Mouse (Mus musculus): ENCODE measurements around the gene Leo1. TPM values are rescaled to one million over a fixed set of nuclear protein-coding genes. Genes with fewer than 3 reads are reported as not detected.
"Not testable (repeated sequence)": the region's sequence is repeated elsewhere in the genome, so short reads cannot be mapped to it uniquely, and the experiment has no call there.

Gene Leo1
- polyA plus RNA-seq, 1 experiment from 2014 or later, result 34.1 TPM

DNA sequence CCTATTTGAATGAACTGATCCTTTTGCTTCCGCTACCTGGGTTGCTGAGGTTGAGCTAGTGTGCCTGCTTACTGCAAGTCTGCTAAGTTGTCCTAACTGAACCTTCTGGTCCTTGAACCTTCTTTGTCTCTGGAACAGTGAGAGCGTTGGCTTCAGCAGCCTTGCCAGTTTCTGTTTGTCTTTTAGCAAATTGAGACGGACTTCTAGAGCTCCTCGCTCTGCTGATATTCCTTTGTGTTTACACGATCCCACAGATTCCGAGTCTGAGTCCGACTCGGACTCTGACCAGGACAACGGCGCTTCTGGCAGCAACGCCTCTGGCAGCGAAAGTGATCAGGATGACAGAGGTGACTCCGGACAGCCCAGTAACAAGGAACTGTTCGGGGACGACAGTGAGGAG lies 3.7 kb downstream of the Leo1 start:
- no peak for DNase-seq (ENCODE audit: low spot score)
- H3K9me3 ChIP-seq (replicated peaks; ENCODE audit: control insufficient read depth, low read length), result no peaks in the 10 kb centered on the region
- peaks cover 12% of the 10 kb centered on the region for H3K4me1 ChIP-seq (ENCODE audit: control insufficient read depth, insufficient read depth, low read length)
- H3K27me3 ChIP-seq (replicated peaks; ENCODE audit: control insufficient read depth, insufficient read depth, low read length), result no peaks in the 10 kb centered on the region
- no peak overlapping the region for H3K27ac ChIP-seq (ENCODE audit: low read depth, low read length)
- H3K4me2 ChIP-seq (ENCODE audit: low read length), result no peak overlapping the region
- peaks cover 48% of the 10 kb centered on the region for H3K36me3 ChIP-seq (ENCODE audit: control insufficient read depth, insufficient read depth, low read length)
- ATAC-seq, result no peak
- H3K9ac ChIP-seq (ENCODE audit: low read length), result no peak overlapping the region
- H3K4me3 ChIP-seq (ENCODE audit: low read depth, low read length), result no peak overlapping the region
- WGBS, result 91% methylated on average over 15 of the region's 15 CpGs

DNA sequence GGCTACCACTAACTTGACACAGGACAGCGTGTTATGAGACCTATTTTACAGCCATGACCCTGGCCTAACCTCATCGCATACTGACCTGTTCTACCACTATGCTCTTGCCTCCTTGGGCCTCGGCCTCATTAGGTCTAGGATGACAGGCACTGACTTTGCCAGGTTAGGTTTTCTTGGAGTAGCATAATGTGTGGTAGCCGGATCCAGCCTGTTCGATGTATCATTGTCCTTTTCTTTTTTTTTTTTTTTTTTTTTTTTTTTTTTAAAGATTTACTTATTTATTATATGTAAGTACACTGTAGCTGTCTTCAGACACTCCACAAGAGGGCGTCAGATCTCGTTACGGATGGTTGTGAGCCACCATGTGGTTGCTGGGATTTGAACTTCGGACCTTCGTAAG lies 5.2 kb downstream of the Leo1 start:
- WGBS, result 85% methylated on average over 10 of the region's 10 CpGs
- peaks cover 57% of the 10 kb centered on the region for H3K36me3 ChIP-seq (ENCODE audit: control insufficient read depth, insufficient read depth, low read length)
- ATAC-seq, result not testable (repeated sequence)

GRCm38 (mm10) chr9:75448021-75448420 lies 6.7 kb downstream of the Leo1 start:
- peaks cover under 1% of the 10 kb centered on the region for H3K4me1 ChIP-seq (ENCODE audit: control insufficient read depth, insufficient read depth, low read length)
- no peak overlapping the region for H3K4me2 ChIP-seq (ENCODE audit: low read length)
- DNase-seq (ENCODE audit: low spot score) (no peak), ATAC-seq (no peak)
- no peak overlapping the region for H3K27ac ChIP-seq (ENCODE audit: low read depth, low read length)
- H3K36me3 ChIP-seq (ENCODE audit: control insufficient read depth, insufficient read depth, low read length), result peaks cover 70% of the 10 kb centered on the region
- H3K4me3 ChIP-seq (ENCODE audit: low read depth, low read length), result no peak overlapping the region
- no peaks in the 10 kb centered on the region for H3K27me3 ChIP-seq (replicated peaks; ENCODE audit: control insufficient read depth, insufficient read depth, low read length)
- 91% methylated on average over 3 of the region's 3 CpGs for WGBS
- H3K9ac ChIP-seq (ENCODE audit: low read length), result no peak overlapping the region
- H3K9me3 ChIP-seq (replicated peaks; ENCODE audit: control insufficient read depth, low read length), result no peaks in the 10 kb centered on the region

More for the DNA sequence above, 5.2 kb downstream of the Leo1 start:
- not testable (repeated sequence) for DNase-seq (ENCODE audit: low spot score); H3K4me2 ChIP-seq (ENCODE audit: low read length); H3K27ac ChIP-seq (ENCODE audit: low read depth, low read length); H3K9ac ChIP-seq (ENCODE audit: low read length); H3K4me3 ChIP-seq (ENCODE audit: low read depth, low read length); H3K9me3 ChIP-seq (replicated peaks; ENCODE audit: control insufficient read depth, low read length); H3K27me3 ChIP-seq (replicated peaks; ENCODE audit: control insufficient read depth, insufficient read depth, low read length)
- H3K4me1 ChIP-seq (ENCODE audit: control insufficient read depth, insufficient read depth, low read length), result peaks cover 12% of the 10 kb centered on the region

DNA sequence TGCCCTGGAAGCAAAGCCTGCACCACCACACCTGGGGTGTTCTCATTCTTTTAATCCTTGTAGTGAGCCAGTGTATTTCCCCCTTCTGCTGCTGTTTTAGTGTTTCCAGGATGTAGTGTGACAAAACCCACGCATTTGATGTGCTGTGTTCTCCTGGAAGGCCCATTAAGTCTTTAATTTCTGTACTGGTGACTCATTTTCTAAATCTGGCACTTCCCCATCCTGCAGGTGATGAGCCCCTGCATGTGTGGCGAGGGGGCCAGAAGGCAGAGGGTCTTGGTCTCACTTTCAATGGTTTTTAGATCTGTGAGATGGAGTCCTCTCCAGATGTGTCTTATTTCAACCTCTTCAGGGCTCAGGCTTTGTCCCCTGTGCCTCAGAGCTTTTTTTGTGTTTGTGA lies 12.7 kb downstream of the Leo1 start:
- Histone ChIP-seq H3K36me3 (ENCODE audit: control insufficient read depth, insufficient read depth, low read length) (peaks cover 91% of the 10 kb centered on the region), H3K27ac (ENCODE audit: low read depth, low read length) (no peak overlapping the region), H3K4me1 (ENCODE audit: control insufficient read depth, insufficient read depth, low read length) (no peaks in the 10 kb centered on the region), H3K27me3 (replicated peaks; ENCODE audit: control insufficient read depth, insufficient read depth, low read length) (no peaks in the 10 kb centered on the region), H3K4me3 (ENCODE audit: low read depth, low read length) (no peak overlapping the region), H3K9me3 (replicated peaks; ENCODE audit: control insufficient read depth, low read length) (no peaks in the 10 kb centered on the region), H3K9ac (ENCODE audit: low read length) (no peak overlapping the region), H3K4me2 (ENCODE audit: low read length) (no peak overlapping the region)
- 84% methylated on average over 2 of the region's 2 CpGs for WGBS
- DNase-seq (ENCODE audit: low spot score), result no peak
- ATAC-seq, result no peak

- Histone ChIP-seq H3K4me2 (ENCODE audit: low read length) (no peak overlapping the region), H3K4me1 (ENCODE audit: control insufficient read depth, insufficient read depth, low read length) (no peaks in the 10 kb centered on the region), H3K27me3 (replicated peaks; ENCODE audit: control insufficient read depth, insufficient read depth, low read length) (no peaks in the 10 kb centered on the region), H3K36me3 (ENCODE audit: control insufficient read depth, insufficient read depth, low read length) (peaks cover 97% of the 10 kb centered on the region), H3K27ac (ENCODE audit: low read depth, low read length) (no peak overlapping the region), H3K9me3 (replicated peaks; ENCODE audit: control insufficient read depth, low read length) (no peaks in the 10 kb centered on the region), H3K4me3 (ENCODE audit: low read depth, low read length) (no peak overlapping the region), H3K9ac (ENCODE audit: low read length) (no peak overlapping the region)
- WGBS, result 77% methylated on average over 10 of the region's 10 CpGs
- DNase-seq (ENCODE audit: low spot score), result no peak
- no peak for ATAC-seq
Measured at GRCm38 (mm10) chr9:75455684-75456083, 14.4 kb downstream of the Leo1 start.

DNA sequence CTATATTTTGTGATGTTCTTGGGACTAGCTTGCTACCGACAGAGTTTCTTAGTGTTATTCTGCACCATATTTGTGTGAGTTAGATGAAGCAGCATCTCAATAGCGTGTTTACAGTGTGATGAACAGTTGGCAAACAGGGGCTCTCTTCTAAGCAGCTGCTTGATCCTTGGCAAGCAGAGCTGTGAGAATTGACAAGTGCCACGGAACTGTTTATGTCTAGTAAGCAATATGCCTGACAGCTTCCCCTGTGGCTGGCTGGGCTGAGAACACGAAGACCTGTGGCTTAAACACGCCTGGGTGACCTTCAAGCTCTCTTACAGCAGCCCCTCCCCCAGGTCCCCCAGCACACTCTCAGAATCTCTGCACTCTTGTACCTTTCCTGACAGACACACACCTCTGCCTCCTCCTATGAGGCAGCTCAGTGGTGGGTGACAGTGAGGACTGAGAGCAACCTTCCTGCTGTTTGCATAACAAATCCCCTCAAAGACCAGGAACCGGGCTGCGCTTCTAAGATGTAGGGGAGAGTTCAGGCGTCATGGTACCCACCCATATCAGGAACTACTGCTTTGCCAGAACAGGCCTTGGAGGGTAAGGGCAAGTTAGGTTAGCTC lies 21.8 kb downstream of the Leo1 start:
- peak; percentile 83 for DNase-seq (ENCODE audit: low spot score)
- Histone ChIP-seq H3K9me3 (replicated peaks; ENCODE audit: control insufficient read depth, low read length) (no peaks in the 10 kb centered on the region), H3K9ac (ENCODE audit: low read length) (no peak overlapping the region), H3K27ac (ENCODE audit: low read depth, low read length) (no peak overlapping the region), H3K27me3 (replicated peaks; ENCODE audit: control insufficient read depth, insufficient read depth, low read length) (no peaks in the 10 kb centered on the region), H3K4me2 (ENCODE audit: low read length) (no peak overlapping the region), H3K36me3 (ENCODE audit: control insufficient read depth, insufficient read depth, low read length) (peaks cover 81% of the 10 kb centered on the region), H3K4me3 (ENCODE audit: low read depth, low read length) (no peak overlapping the region), H3K4me1 (ENCODE audit: control insufficient read depth, insufficient read depth, low read length) (no peaks in the 10 kb centered on the region)
- peak; percentile 86; the same call in 1 of the 2 replicates for ATAC-seq
- WGBS, result 68% methylated on average over 8 of the region's 8 CpGs

- 96% methylated on average over 9 of the region's 9 CpGs for WGBS
- Histone ChIP-seq H3K4me3 (ENCODE audit: low read depth, low read length) (no peak overlapping the region), H3K27ac (ENCODE audit: low read depth, low read length) (no peak overlapping the region), H3K27me3 (replicated peaks; ENCODE audit: control insufficient read depth, insufficient read depth, low read length) (no peaks in the 10 kb centered on the region), H3K9ac (ENCODE audit: low read length) (no peak overlapping the region), H3K9me3 (replicated peaks; ENCODE audit: control insufficient read depth, low read length) (no peaks in the 10 kb centered on the region), H3K36me3 (ENCODE audit: control insufficient read depth, insufficient read depth, low read length) (peaks cover 59% of the 10 kb centered on the region), H3K4me2 (ENCODE audit: low read length) (no peak overlapping the region), H3K4me1 (ENCODE audit: control insufficient read depth, insufficient read depth, low read length) (no peaks in the 10 kb centered on the region)
- no peak for DNase-seq (ENCODE audit: low spot score)
- ATAC-seq, result no peak
Measured at GRCm38 (mm10) chr9:75465856-75466255, 24.5 kb downstream of the Leo1 start.

- Histone ChIP-seq H3K27me3 (replicated peaks; ENCODE audit: control insufficient read depth, insufficient read depth, low read length) (no peaks in the 10 kb centered on the region), H3K27ac (ENCODE audit: low read depth, low read length) (no peak overlapping the region), H3K4me1 (ENCODE audit: control insufficient read depth, insufficient read depth, low read length) (no peaks in the 10 kb centered on the region), H3K4me2 (ENCODE audit: low read length) (no peak overlapping the region), H3K4me3 (ENCODE audit: low read depth, low read length) (no peak overlapping the region), H3K9ac (ENCODE audit: low read length) (no peak overlapping the region), H3K9me3 (replicated peaks; ENCODE audit: control insufficient read depth, low read length) (no peaks in the 10 kb centered on the region), H3K36me3 (ENCODE audit: control insufficient read depth, insufficient read depth, low read length) (peaks cover 52% of the 10 kb centered on the region)
- ATAC-seq, result no peak
- DNase-seq (ENCODE audit: low spot score), result no peak
- 93% methylated on average over 4 of the region's 4 CpGs for WGBS
Measured at GRCm38 (mm10) chr9:75466641-75467040, 25.3 kb downstream of the Leo1 start.

GRCm38 (mm10) chr9:75467581-75467980 lies 26.3 kb downstream of the Leo1 start:
- no peak for ATAC-seq
- Histone ChIP-seq H3K4me2 (ENCODE audit: low read length) (no peak overlapping the region), H3K9ac (ENCODE audit: low read length) (no peak overlapping the region), H3K27me3 (replicated peaks; ENCODE audit: control insufficient read depth, insufficient read depth, low read length) (no peaks in the 10 kb centered on the region), H3K4me1 (ENCODE audit: control insufficient read depth, insufficient read depth, low read length) (no peaks in the 10 kb centered on the region), H3K9me3 (replicated peaks; ENCODE audit: control insufficient read depth, low read length) (no peaks in the 10 kb centered on the region), H3K27ac (ENCODE audit: low read depth, low read length) (no peak overlapping the region), H3K4me3 (ENCODE audit: low read depth, low read length) (no peak overlapping the region), H3K36me3 (ENCODE audit: control insufficient read depth, insufficient read depth, low read length) (peaks cover 43% of the 10 kb centered on the region)
- 97% methylated on average over 3 of the region's 3 CpGs for WGBS
- DNase-seq (ENCODE audit: low spot score), result no peak

Measured in forebrain, embryonic 14.5 days (tissue).